Mouse (Mus musculus) heart, adult 2 months (tissue): ENCODE measurements around the gene Ybx3. TPM values are rescaled to one million over a fixed set of nuclear protein-coding genes. Genes with fewer than 3 reads are reported as not detected.

ENCODE experiments used
- DNase-seq, 2 experiments: peaks; one replicate each; pipeline ENCODE4 v3.0.0; 2021
- H3K27ac ChIP-seq: fragments of 200-600 bp; 2 replicates; pipeline ENCODE4 v1.8.1; 2022
- H3K27me3 ChIP-seq: fragments of 200-500 bp; 2 replicates; pipeline ENCODE4 v1.6.1; 2012; ENCODE audit warnings: mild to moderate bottlenecking, low read length, inconsistent platforms, mixed read lengths; ENCODE audit not compliant: control insufficient read depth, insufficient read depth
- H3K36me3 ChIP-seq: fragments of 200-500 bp; 2 replicates; pipeline ENCODE4 v1.6.1; 2012; ENCODE audit warnings: low read length, inconsistent platforms; ENCODE audit not compliant: control insufficient read depth, insufficient read depth
- H3K4me1 ChIP-seq: fragments of 200-500 bp; 2 replicates; pipeline ENCODE4 v1.6.1; 2011; ENCODE audit warnings: low read length; ENCODE audit not compliant: control insufficient read depth, insufficient read depth
- H3K4me3 ChIP-seq: fragments of 200-600 bp; 2 replicates; pipeline ENCODE4 v1.8.1; 2022
- H3K79me2 ChIP-seq: fragments of 200-500 bp; replicated peaks from 2 replicates; pipeline ENCODE4 v1.6.1; 2012; ENCODE audit warnings: mild to moderate bottlenecking, inconsistent platforms, low read length, moderate library complexity, mixed read lengths; ENCODE audit not compliant: control insufficient read depth, insufficient read depth
- H3K9ac ChIP-seq: fragments of 200-500 bp; 2 replicates; pipeline ENCODE4 v1.6.1; 2012; ENCODE audit warnings: low read depth, mild to moderate bottlenecking, control low read depth, inconsistent platforms, low read length, mixed read lengths
- CTCF ChIP-seq: fragments of 200-600 bp; IDR thresholded peaks from 2 replicates; pipeline ENCODE4 v1.8.1; 2022; ENCODE audit warnings: antibody characterized with exemption, mild to moderate bottlenecking, moderate library complexity
- EP300 ChIP-seq: fragments of 200-500 bp; IDR thresholded peaks from 2 replicates; pipeline ENCODE4 v1.6.1; 2011; ENCODE audit warnings: low read depth, low read length, control low read depth; ENCODE audit not compliant: insufficient read depth
- POLR2A ChIP-seq: fragments of 200-500 bp; IDR thresholded peaks from 2 replicates; pipeline ENCODE4 v1.6.1; 2011; ENCODE audit warnings: mild to moderate bottlenecking, low read depth, low read length, control low read depth; ENCODE audit not compliant: insufficient read depth
- WGBS: fragments of 180-500 bp; shearing (Covaris S2); methylation state at CpG from one replicate; pipeline ENCODE4 v1.1.7; 2018; 5-methylcytosine and 5-hydroxymethylcytosine counted together
- intact Hi-C: fragments of 180-260 bp; cut with DNase I; formaldehyde crosslinking; loops from one replicate; pipeline ENCODE4 v1.15.1; 2025
- polyA plus RNA-seq: library from polyadenylated mRNA; depleted of rRNA; stranded (reverse); fragments of >200 nt; gene quantifications from 2 replicates; pipeline ENCODE4 v1.2.3, GENCODE M21; 2012
- total RNA-seq, 2 experiments: library from RNA; stranded (reverse); gene quantifications; 2 replicates each; pipeline ENCODE4 v1.2.3; 2021

Ybx3 gene
- total and polyA plus RNA-seq, 3 experiments = 72.1 to 262 (median 246) TPM

DNA sequence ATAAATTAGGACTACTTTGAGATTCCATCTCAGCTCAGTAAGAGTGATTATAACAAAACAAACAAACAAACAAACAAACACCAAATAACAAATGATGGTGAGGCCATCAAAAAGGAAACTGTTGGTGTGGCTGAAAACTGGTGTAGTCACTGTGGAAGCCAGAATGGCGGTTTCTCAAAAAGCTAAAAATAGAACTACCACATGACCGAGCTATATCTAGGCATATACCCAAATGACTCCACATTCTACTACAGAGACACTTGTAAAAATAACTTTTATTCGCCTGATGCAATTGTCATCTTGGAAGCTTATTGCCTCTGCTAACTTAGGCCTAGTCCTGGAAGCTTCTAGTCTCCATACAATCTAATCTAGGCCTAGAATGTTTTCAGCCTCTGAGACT is 16.0 kb upstream of the Ybx3 start:
- H3K27ac ChIP-seq = no peak overlapping the region
- no peaks in the 10 kb centered on the region for H3K4me1 ChIP-seq
- 44% methylated on average over 3 of the region's 3 CpGs for WGBS
- intact Hi-C loops = no loop called here
- H3K79me2 ChIP-seq = no peaks in the 10 kb centered on the region
- DNase-seq = no peak
- no peaks in the 10 kb centered on the region for H3K27me3 ChIP-seq
- no peaks in the 10 kb centered on the region for H3K36me3 ChIP-seq
- H3K9ac ChIP-seq = no peak overlapping the region
- no peak for TF ChIP-seq POLR2A
- no peak overlapping the region for H3K4me3 ChIP-seq

GRCm38 (mm10) chr6:131403036-131403435 is 14.8 kb upstream of the Ybx3 start:
- DNase-seq = no peak
- WGBS = 42% methylated on average over 2 of the region's 2 CpGs

DNA sequence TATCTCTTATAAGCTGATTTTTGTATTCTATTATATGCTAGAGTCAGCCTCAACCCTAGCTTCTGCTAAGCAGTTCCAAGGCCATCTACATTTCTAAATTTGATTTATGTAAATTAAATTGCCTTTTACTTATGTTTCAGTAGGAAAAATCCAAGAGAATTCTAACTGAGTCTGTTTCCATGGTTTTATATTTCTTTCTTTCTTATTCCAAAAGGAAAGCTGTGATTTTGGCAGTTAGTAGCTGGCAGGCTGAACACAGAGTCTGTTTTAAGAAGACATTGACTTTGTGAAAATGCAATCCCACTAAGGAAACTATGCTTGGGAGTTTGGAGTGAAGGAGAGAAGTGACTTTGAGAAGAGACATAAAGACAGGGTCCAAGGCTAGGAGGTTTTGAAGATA is 14.3 kb upstream of the Ybx3 start:
- TF ChIP-seq EP300 (no peak), CTCF (no peak), POLR2A (no peak)
- intact Hi-C loops = no loop called here

More at GRCm38 (mm10) chr6:131403036-131403435, 14.8 kb upstream of the Ybx3 start:
- TF ChIP-seq EP300 = no peak
- no peak for TF ChIP-seq POLR2A
- TF ChIP-seq CTCF = no peak
- Histone ChIP-seq H3K36me3 (no peaks in the 10 kb centered on the region), H3K9ac (no peak overlapping the region), H3K4me3 (no peak overlapping the region), H3K4me1 (no peaks in the 10 kb centered on the region), H3K27ac (no peak overlapping the region), H3K79me2 (no peaks in the 10 kb centered on the region), H3K27me3 (no peaks in the 10 kb centered on the region)
- intact Hi-C loops = no loop called here

GRCm38 (mm10) chr6:131401259-131401658 is 13.0 kb upstream of the Ybx3 start:
- WGBS = 92% methylated on average over 2 of the region's 2 CpGs
- Histone ChIP-seq H3K27ac (no peak overlapping the region), H3K4me3 (no peak overlapping the region), H3K4me1 (no peaks in the 10 kb centered on the region), H3K27me3 (no peaks in the 10 kb centered on the region), H3K36me3 (no peaks in the 10 kb centered on the region), H3K79me2 (no peaks in the 10 kb centered on the region), H3K9ac (no peak overlapping the region)
- TF ChIP-seq EP300 = no peak
- no peak for TF ChIP-seq CTCF
- TF ChIP-seq POLR2A = no peak
- intact Hi-C loops = no loop called here
- DNase-seq = no peak

More for the DNA sequence above, 14.3 kb upstream of the Ybx3 start:
- no peak for DNase-seq
- Histone ChIP-seq H3K27ac (no peak overlapping the region), H3K79me2 (no peaks in the 10 kb centered on the region), H3K36me3 (no peaks in the 10 kb centered on the region), H3K4me3 (no peak overlapping the region), H3K4me1 (no peaks in the 10 kb centered on the region), H3K9ac (no peak overlapping the region), H3K27me3 (no peaks in the 10 kb centered on the region)

DNA sequence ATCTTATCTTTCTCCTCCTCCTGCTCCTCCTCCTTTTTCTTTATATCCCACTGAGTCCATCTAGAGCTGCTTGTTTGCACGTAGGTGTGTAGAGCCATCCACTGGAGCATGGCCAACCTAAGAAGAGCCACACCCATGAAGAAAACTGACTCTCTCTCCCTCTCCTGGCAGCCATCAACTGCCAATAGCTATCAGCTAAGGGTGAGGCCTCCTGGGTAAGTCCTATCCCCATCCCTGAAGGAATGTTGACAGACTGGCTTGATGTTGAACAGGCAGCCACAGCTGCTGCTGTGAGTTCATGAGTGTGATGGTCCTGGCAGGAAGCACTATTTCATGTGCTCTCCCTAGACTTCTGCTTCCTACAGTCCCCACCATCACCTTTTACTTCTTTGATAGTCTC is 8.4 kb upstream of the Ybx3 start:
- intact Hi-C loops = no loop called here
- Histone ChIP-seq H3K27me3 (no peaks in the 10 kb centered on the region), H3K36me3 (no peaks in the 10 kb centered on the region), H3K27ac (no peak overlapping the region), H3K9ac (no peak overlapping the region), H3K79me2 (no peaks in the 10 kb centered on the region), H3K4me1 (no peaks in the 10 kb centered on the region), H3K4me3 (no peak overlapping the region)
- TF ChIP-seq EP300 (no peak), CTCF (no peak), POLR2A (no peak)
- WGBS = 22% methylated on average over 1 of the region's 1 CpGs
- DNase-seq = no peak

GRCm38 (mm10) chr6:131393873-131394660 is 5.8 kb upstream of the Ybx3 start:
- no peaks in the 10 kb centered on the region for H3K4me1 ChIP-seq
- H3K4me3 ChIP-seq = no peak overlapping the region
- intact Hi-C loops = no loop called here
- no peaks in the 10 kb centered on the region for H3K27me3 ChIP-seq
- H3K36me3 ChIP-seq = no peaks in the 10 kb centered on the region
- DNase-seq = no peak
- TF ChIP-seq POLR2A (no peak), CTCF (no peak), EP300 (no peak)
- no peak overlapping the region for H3K27ac ChIP-seq
- H3K79me2 ChIP-seq = no peaks in the 10 kb centered on the region
- H3K9ac ChIP-seq = no peak overlapping the region
- 59% methylated on average over 4 of the region's 4 CpGs for WGBS
